Mouse (Mus musculus) embryo, embryonic 10.5 days (tissue): ENCODE measurements around the gene Tcf3.
A peak's percentile ranks its signal among the peaks of the same experiment; 100 is the strongest.

ENCODE experiments used
- DNase-seq: peaks from one replicate; pipeline ENCODE4 v3.0.0-alpha.2; 2015; ENCODE audit warnings: low spot score

Gene Tcf3

GRCm38 (mm10) chr10:80406684-80407501 lies 26.6 kb downstream of the Tcf3 start, which contains the start of gene Uqcr11:
TSS of gene Uqcr11 (minus strand) at chr10:80406830.
- DNase-seq: peak; percentile 96

- no peak for DNase-seq
Observed at GRCm38 (mm10) chr10:80405481-80406173, 27.8 kb downstream of the Tcf3 start.

GRCm38 (mm10) chr10:80403044-80403692 lies 30.3 kb downstream of the Tcf3 start:
- DNase-seq: peak; percentile 41

- DNase-seq: no peak
Observed at GRCm38 (mm10) chr10:80400704-80401161, 32.7 kb downstream of the Tcf3 start.

GRCm38 (mm10) chr10:80399973-80400703 lies 33.3 kb downstream of the Tcf3 start:
- no peak for DNase-seq

- peak; percentile 99 for DNase-seq
Observed at GRCm38 (mm10) chr10:80399191-80399972, 34.1 kb downstream of the Tcf3 start, which contains the start of gene Mbd3. TSS of gene Mbd3 (minus strand) at chr10:80399550.

- peak; percentile 99 for DNase-seq
Observed at GRCm38 (mm10) chr10:80398719-80399190, 34.7 kb downstream of the Tcf3 start.

GRCm38 (mm10) chr10:80398174-80398535 lies 35.3 kb downstream of the Tcf3 start:
- DNase-seq: no peak

- DNase-seq: no peak
Observed at GRCm38 (mm10) chr10:80397524-80398173, 35.8 kb downstream of the Tcf3 start.

GRCm38 (mm10) chr10:80396822-80397523 lies 36.5 kb downstream of the Tcf3 start:
- DNase-seq: no peak

- DNase-seq: no peak
Observed at GRCm38 (mm10) chr10:80395025-80395627, 38.3 kb downstream of the Tcf3 start.

- DNase-seq: no peak
Observed at GRCm38 (mm10) chr10:80392687-80393086, 40.8 kb downstream of the Tcf3 start.

GRCm38 (mm10) chr10:80390697-80391096 lies 42.8 kb downstream of the Tcf3 start:
- no peak for DNase-seq

- no peak for DNase-seq
Observed at GRCm38 (mm10) chr10:80389185-80389708, 44.2 kb downstream of the Tcf3 start.

GRCm38 (mm10) chr10:80388731-80389130 lies 44.7 kb downstream of the Tcf3 start:
- no peak for DNase-seq

- peak; percentile 89 for DNase-seq
Observed at GRCm38 (mm10) chr10:80387522-80387959, 45.9 kb downstream of the Tcf3 start, which contains the start of gene Mex3d. TSS of gene Mex3d (minus strand) at chr10:80387659.

- DNase-seq: no peak
Observed at GRCm38 (mm10) chr10:80386735-80387471, 46.5 kb downstream of the Tcf3 start.
